19 mouse cellular contexts compared by ENCODE assay signal in genomic region chr3:152435590-152435989, GRCm38 (mm10).
"Had no signal": no experiment of that assay in that cellular context is flagged by ENCODE, and none has a peak within 500 bp of the region (broad histone marks: within the 10 kb centered on the region; RNA-seq: fewer than 3 reads in every experiment).

No protein-coding gene starts in this region.

- H3K4me2 ChIP-seq: lung, embryonic 14.5 days; midbrain, embryonic 12.5 days; neural tube, embryonic 13.5 days; neural tube, embryonic 15.5 days had no signal

- H3K4me3 ChIP-seq: megakaryocyte, embryonic 14.5 days; midbrain, embryonic 10.5 days; midbrain, embryonic 12.5 days; myocyte; neural tube, embryonic 13.5 days; neural tube, embryonic 15.5 days had no signal

- ATAC-seq: midbrain, embryonic 16.5 days had no signal

- H3K9ac ChIP-seq: lung, embryonic 14.5 days; midbrain, embryonic 12.5 days; neural tube, embryonic 13.5 days; neural tube, embryonic 15.5 days had no signal

- H3K4me1 ChIP-seq: midbrain, embryonic 10.5 days; midbrain, embryonic 12.5 days; neural tube, embryonic 13.5 days; neural tube, embryonic 15.5 days had no signal

- H3K27ac ChIP-seq: midbrain, embryonic 10.5 days; midbrain, embryonic 12.5 days; neural tube, embryonic 13.5 days; neural tube, embryonic 15.5 days had no signal

- H3K27me3 ChIP-seq: megakaryocyte, embryonic 14.5 days; midbrain, embryonic 12.5 days; neural tube, embryonic 13.5 days; neural tube, embryonic 15.5 days had no signal

- H3K9me3 ChIP-seq: megakaryocyte, embryonic 14.5 days; midbrain, embryonic 10.5 days; midbrain, embryonic 12.5 days; neural tube, embryonic 13.5 days; neural tube, embryonic 15.5 days had no signal

- DNase-seq: lung, embryonic 14.5 days; lung, postnatal 10 days; lung, postnatal 4 days; midbrain, embryonic 14.5 days; retina, postnatal 1 day; right cerebral cortex, adult 18-20 months; right cerebral cortex, postnatal 25 days; right cerebral cortex, postnatal 4 days; spleen, adult 18-20 months; thymus, adult 18-20 months; thymus, postnatal 14 days; thymus, postnatal 36 days had no signal
